Mouse (Mus musculus) small intestine, adult 2 months (tissue): ENCODE data around the gene 4930404N11Rik. TPM values are rescaled to one million over a fixed set of nuclear protein-coding genes. Genes with fewer than 3 reads are reported as not detected.

ENCODE experiments used
- H3K27ac ChIP-seq: fragments of 200-500 bp; 2 replicates; pipeline ENCODE4 v1.5.1; 2012; ENCODE audit warnings: low read depth, low read length, control low read depth, inconsistent platforms; ENCODE audit not compliant: insufficient read depth
- H3K27me3 ChIP-seq: fragments of 200-500 bp; 2 replicates; pipeline ENCODE4 v1.6.1; 2012; ENCODE audit warnings: mild to moderate bottlenecking, moderate library complexity, low read length, inconsistent platforms; ENCODE audit not compliant: control insufficient read depth, insufficient read depth
- H3K36me3 ChIP-seq: fragments of 200-500 bp; 2 replicates; pipeline ENCODE4 v1.6.1; 2012; ENCODE audit warnings: mild to moderate bottlenecking, low read length, control low read depth, inconsistent platforms; ENCODE audit not compliant: control insufficient read depth, insufficient read depth
- H3K4me1 ChIP-seq: fragments of 200-500 bp; 2 replicates; pipeline ENCODE4 v1.6.1; 2012; ENCODE audit warnings: low read length, inconsistent platforms, mixed read lengths; ENCODE audit not compliant: control insufficient read depth, insufficient read depth, insufficient read length
- H3K4me3 ChIP-seq: fragments of 200-500 bp; 2 replicates; pipeline ENCODE4 v1.5.1; 2012; ENCODE audit warnings: low read depth, mild to moderate bottlenecking, control low read depth, inconsistent platforms, low read length, moderate library complexity
- CTCF ChIP-seq: fragments of 200-500 bp; IDR thresholded peaks from 2 replicates; pipeline ENCODE4 v1.5.1; 2012; ENCODE audit warnings: low read depth, mild to moderate bottlenecking, control low read depth, inconsistent platforms, low read length, moderate library complexity, mixed read lengths; ENCODE audit not compliant: insufficient replicate concordance, insufficient read length; ENCODE audit errors: extremely low read depth
- POLR2A ChIP-seq: fragments of 200-500 bp; IDR thresholded peaks from 2 replicates; pipeline ENCODE4 v1.6.1; 2012; ENCODE audit warnings: low read depth, mild to moderate bottlenecking, control low read depth, inconsistent platforms, low read length, moderate library complexity
- WGBS: fragments of 180-500 bp; shearing (Covaris S2); methylation state at CpG from one replicate; pipeline ENCODE4 v1.1.7; 2018; 5-methylcytosine and 5-hydroxymethylcytosine counted together
- polyA plus RNA-seq: library from polyadenylated mRNA; depleted of rRNA; stranded (reverse); fragments of >200 nt; gene quantifications from 2 replicates; pipeline ENCODE4 v1.2.3, GENCODE M21; 2012

The 4930404N11Rik gene
- polyA plus RNA-seq, 1 experiment: 7.4 TPM

DNA sequence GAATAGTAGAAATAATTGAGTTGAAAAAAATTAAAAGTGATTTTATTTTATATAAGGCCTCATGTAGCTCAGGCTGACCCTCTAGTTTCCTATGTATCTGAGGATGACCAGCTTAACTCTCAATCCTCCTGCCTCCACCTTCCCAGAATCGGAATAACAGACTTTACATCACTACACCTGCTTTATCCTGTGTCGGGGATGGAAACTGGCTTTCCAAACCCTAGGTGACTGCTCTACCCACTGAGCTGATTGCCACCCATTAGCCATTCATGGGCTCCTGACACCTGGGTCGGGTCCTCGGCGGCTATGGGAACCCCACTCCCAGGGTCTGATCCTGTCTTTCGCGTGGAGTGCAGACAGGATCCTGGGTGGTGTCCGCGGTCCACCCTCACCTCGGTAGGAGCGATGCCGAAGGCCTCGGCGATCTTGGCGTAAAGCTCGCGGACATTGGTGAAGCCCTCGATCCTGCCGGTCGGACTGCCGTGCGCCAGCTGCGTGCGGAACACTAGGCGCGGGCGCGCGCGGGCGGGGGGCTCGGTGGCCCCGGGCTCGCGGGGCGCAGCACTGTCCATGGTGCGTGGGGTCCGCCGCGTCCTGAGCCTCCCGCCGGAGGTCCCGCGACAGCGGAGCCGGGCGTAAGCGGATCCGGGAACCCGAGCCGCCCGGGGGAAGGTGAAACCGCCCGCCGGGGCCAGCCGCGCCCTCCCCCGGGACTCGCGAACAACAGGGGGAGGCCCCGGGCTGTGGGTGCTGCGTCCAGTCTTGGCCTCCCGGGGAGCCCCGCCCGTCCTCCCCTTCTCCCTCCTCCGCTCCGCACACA lies 22.7 kb downstream of the 4930404N11Rik start, which contains the start of gene Gipc3:
Gene Gipc3, minus strand, starts transcription at position 581 of the 820 bp plus-strand sequence.
- peak within 1 kb of the TSS; percentile 62 for H3K4me3 ChIP-seq
- WGBS: 5% methylated on average over 64 of the region's 67 CpGs
- H3K36me3 ChIP-seq: peaks cover 5% of the 10 kb centered on the region; the same call in 1 of the 2 replicates
- TF ChIP-seq POLR2A (no peak), CTCF (no peak)
- H3K4me1 ChIP-seq: peaks cover 27% of the 10 kb centered on the region
- H3K27me3 ChIP-seq: peaks cover 16% of the 10 kb centered on the region
- H3K27ac ChIP-seq: no peak within 1 kb of the TSS

DNA sequence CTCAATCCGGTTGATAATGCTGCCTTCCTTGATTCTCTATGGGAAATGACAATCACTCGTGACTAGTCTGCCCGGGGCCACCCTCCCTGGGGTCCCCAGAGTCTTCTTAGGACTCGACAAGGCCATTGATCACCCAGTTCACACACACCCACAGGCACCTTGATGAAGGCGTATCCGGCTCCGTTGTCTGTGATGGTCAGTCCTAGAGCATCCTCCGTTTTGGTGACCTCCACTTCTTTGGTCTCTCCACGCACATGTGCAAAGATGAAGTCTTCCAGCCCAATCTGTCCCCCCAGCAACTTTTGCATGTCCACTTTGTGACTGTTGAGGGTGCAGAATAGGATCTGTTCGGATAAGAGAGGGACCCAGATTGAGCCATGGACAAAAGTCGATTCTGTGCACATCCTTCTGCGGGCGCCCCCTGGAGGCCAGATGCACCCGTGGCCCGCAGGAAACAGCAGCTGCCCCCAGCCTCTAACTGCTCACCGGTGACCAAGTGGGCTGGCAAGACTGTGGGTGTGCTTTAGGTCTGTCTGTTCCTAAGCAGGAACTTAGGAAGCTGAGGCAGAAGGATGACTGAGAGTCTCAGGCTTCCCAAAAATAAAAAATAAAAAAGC lies 24.2 kb downstream of the 4930404N11Rik start:
- Histone ChIP-seq H3K4me1 (peaks cover 17% of the 10 kb centered on the region), H3K36me3 (no peaks in the 10 kb centered on the region), H3K27ac (no peak overlapping the region), H3K4me3 (no peak overlapping the region), H3K27me3 (peaks cover 16% of the 10 kb centered on the region)
- 32% methylated on average over 16 of the region's 16 CpGs for WGBS
- peak; percentile 73 for TF ChIP-seq CTCF
- no peak for TF ChIP-seq POLR2A

DNA sequence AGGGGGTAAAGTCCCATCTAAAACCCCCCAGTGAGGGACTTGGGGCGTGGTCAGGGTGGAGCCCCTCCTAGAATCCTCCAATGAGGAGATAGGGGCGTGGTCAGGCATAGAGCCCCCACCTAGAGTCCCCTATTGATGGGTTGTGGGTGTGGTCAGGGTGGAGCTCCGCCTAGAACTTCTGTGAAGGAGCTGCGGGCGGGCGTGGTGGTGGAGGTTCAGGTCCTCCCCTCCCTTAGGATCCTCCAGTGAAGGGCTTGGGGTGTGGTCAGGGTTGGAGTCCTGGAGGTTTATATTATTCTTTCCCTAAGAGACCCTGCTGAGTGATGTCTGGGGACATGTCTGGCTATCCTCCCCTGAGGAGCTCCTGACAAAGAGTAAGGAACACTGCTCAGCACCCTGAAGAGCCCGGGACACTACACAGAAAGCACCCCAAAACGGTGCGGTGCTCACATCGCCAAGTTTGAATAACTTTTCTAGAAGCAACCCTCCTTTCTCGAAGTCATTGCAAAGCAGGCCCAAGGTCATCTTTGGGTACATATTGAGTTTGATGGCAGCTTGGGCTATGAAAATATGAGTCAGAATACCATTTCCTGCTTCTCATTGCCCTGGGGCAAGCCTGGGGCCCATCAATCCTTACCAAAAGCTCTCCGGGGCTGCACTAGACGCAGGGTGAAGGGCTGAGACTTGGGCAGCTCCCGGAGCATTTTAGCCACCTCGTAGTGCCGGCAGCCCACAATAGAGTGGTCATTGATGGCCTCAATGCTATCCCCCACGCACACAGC lies 24.9 kb downstream of the 4930404N11Rik start:
- Histone ChIP-seq H3K36me3 (no peaks in the 10 kb centered on the region), H3K27me3 (peaks cover 16% of the 10 kb centered on the region), H3K4me1 (peaks cover 12% of the 10 kb centered on the region; the same call in 1 of the 2 replicates), H3K27ac (no peak overlapping the region), H3K4me3 (no peak overlapping the region)
- TF ChIP-seq CTCF (no peak), POLR2A (no peak)
- WGBS: 39% methylated on average over 17 of the region's 17 CpGs

DNA sequence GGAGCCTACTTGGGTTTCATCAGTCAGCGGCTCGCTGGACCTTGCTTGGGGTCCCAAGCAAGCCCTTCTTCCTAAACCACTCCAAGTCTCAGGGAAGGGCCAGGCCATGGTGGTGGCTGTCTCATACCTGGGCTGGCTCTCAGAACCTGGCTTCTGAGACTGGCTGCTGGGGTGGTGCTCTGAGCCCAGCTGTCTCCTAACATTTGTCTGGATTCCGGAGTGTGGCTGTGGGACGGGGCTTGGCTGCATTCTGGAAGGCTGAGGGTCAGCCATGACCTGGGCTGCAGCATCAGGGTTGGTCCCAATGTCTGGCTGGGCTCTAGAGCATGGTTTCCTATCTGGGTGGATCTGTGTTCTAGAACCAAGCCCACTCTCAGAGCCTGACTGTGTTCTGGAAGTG lies 29.1 kb downstream of the 4930404N11Rik start:
- Histone ChIP-seq H3K27me3 (peaks cover 11% of the 10 kb centered on the region), H3K27ac (no peak overlapping the region), H3K4me1 (peaks cover 6% of the 10 kb centered on the region), H3K4me3 (no peak overlapping the region), H3K36me3 (no peaks in the 10 kb centered on the region)
- 92% methylated on average over 4 of the region's 4 CpGs for WGBS
- TF ChIP-seq POLR2A (no peak), CTCF (no peak)

DNA sequence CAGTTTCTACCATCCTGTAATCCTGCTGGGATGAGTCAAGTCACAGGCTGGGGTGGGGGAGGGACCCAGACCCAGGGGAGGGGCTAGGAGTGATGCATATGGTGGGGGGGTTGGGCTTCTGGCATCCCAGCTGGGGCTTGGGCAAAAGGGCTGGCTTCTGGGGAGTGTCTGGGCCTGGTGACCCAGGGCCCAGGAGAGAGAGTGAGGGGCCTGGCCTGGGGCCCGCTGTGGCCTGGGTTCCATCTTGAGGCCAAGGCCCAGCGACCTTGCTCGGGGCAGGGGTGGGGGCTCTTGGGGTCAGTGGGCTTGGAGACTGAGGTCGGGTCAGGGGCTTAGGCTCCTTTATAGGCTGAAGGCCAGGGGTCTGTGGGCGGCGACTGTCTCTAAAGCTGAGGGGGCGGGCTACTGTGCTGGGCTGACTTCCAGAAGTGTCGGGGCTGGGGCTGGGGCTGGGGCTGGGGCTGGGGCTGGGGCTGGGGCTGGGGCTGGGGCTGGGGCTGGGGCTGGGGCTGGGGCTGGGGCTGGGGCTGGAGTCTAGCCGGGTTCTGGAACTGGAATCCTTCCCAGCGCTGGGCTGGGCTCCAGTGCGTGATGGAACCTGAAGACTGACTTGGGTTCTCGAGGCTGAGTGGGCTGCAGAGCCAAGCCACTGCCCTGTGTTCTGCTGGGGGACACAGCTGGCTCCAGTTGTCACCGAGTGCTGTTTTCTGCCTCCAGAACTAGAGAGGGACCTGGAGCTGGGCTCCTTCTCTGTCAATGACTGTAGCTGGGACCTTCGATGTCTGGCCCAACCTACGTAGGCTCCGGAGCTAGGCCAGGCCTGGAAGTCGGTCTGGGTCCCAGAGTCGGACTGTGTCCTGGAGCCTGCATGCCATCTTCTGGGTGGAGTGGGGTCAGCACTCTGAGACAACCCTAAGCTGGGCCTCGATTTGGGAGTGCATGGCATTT lies 29.9 kb downstream of the 4930404N11Rik start:
- no peak overlapping the region for H3K4me3 ChIP-seq
- no peak overlapping the region for H3K27ac ChIP-seq

DNA sequence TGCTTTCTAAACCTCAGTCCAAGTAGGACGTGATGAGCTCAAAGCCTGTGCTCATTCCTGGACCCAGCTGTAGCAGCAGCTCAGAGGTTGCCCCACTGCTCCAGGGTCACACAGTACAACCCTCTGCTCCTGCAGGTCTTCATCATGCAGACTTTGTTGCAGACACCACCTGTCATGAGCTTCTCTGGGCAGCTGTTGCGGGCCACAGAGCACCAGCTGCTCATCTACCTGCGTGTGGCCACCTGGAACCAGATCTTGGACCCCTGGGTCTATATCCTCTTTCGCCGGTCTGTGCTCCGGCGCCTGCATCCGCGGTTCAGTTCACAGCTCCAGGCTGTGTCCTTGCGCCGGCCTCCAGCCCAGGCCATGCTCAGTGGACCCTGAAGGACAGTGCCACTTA lies 31.3 kb downstream of the 4930404N11Rik start:
- 75% methylated on average over 11 of the region's 11 CpGs for WGBS
- H3K27ac ChIP-seq: no peak overlapping the region
- TF ChIP-seq POLR2A (no peak), CTCF (no peak)

More for the DNA sequence above, 29.9 kb downstream of the 4930404N11Rik start:
- WGBS: 67% methylated on average over 19 of the region's 19 CpGs
- Histone ChIP-seq H3K27me3 (peaks cover 11% of the 10 kb centered on the region), H3K4me1 (peaks cover 3% of the 10 kb centered on the region), H3K36me3 (no peaks in the 10 kb centered on the region)
- TF ChIP-seq POLR2A: no peak
- no peak for TF ChIP-seq CTCF

More for the DNA sequence above, 31.3 kb downstream of the 4930404N11Rik start:
- peaks cover 7% of the 10 kb centered on the region for H3K4me1 ChIP-seq
- no peaks in the 10 kb centered on the region for H3K36me3 ChIP-seq
- peaks cover 11% of the 10 kb centered on the region for H3K27me3 ChIP-seq
- no peak overlapping the region for H3K4me3 ChIP-seq
